Mouse (Mus musculus) megakaryocyte, embryonic 14.5 days (primary cell): ENCODE data around the gene Egfl7. TPM values are rescaled to one million over a fixed set of nuclear protein-coding genes. Genes with fewer than 3 reads are reported as not detected.
A peak's percentile ranks its signal among the peaks of the same experiment; 100 is the strongest.

Source experiments
- H3K27me3 ChIP-seq: replicated peaks from 2 replicates; pipeline ENCODE3; 2012; ENCODE audit warnings: inconsistent platforms
- H3K36me3 ChIP-seq: replicated peaks from 2 replicates; pipeline ENCODE3; 2012; ENCODE audit warnings: low read length, inconsistent platforms, mixed read lengths
- H3K4me1 ChIP-seq: 2 replicates; pipeline ENCODE4 v1.6.1; 2012; ENCODE audit warnings: inconsistent platforms
- H3K4me3 ChIP-seq: replicated peaks from 2 replicates; pipeline ENCODE3; 2012; ENCODE audit warnings: moderate library complexity, mild to moderate bottlenecking, inconsistent platforms
- H3K9me3 ChIP-seq: 2 replicates; pipeline ENCODE4 v1.6.1; 2012; ENCODE audit warnings: inconsistent platforms
- FLI1 ChIP-seq: IDR thresholded peaks from 2 replicates; pipeline ENCODE4 v1.6.1; 2012; ENCODE audit warnings: low read length, inconsistent platforms, mixed read lengths
- GATA1 ChIP-seq: IDR thresholded peaks from 3 replicates; pipeline ENCODE4 v1.6.1; 2012; ENCODE audit warnings: mixed read lengths, low read length, inconsistent platforms, borderline replicate concordance
- polyA plus RNA-seq: library from polyadenylated mRNA; stranded (reverse); fragments of >175 nt; gene quantifications from 2 replicates; pipeline ENCODE4 v1.2.3, GENCODE M21; 2012; ENCODE audit warnings: low replicate concordance; ENCODE audit not compliant: insufficient read depth

Gene Egfl7
- polyA plus RNA-seq, 1 experiment, result 90.5 TPM

DNA sequence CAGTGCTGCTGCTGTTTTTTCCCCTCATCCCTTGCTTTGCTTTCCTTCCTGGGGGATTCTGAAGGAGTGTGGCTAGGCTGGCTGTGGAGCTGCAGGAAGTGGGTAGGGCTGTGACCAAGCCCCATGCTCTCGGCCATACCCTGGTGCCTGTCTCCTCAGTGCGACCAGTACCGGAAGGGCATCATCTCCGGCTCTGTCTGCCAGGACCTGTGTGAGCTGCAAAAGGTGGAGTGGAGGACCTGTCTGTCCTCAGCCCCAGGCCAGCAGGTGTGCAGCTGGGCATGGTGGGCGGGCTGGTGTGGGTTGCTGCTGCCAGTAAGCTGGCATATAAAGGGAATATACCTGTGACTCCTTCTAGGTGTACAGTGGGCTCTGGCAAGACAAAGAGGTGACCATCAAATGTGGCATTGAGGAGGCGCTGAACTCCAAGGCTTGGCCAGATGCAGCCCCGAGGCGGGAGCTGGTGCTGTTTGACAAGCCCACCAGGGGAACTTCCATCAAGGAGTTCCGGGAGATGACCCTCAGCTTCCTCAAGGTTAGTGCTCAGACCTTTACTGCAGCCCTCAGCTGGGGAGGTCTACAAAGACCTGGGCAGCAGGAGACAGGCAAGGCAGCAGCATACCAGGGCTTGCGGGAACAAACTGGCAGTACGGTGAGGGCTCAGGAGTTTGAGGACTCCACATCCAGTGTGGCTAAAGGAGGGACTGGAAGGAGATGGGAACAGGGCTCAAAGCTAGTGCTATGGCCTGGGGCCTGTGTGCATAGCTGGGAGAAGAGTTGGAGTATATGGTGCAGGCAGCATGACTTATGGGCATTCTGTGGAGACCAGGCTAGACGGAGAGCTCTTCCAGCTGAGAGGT lies 55.0 kb downstream of the Egfl7 start:
- peaks cover 57% of the 10 kb centered on the region for H3K4me1 ChIP-seq
- H3K4me3 ChIP-seq, result peak overlapping the region; percentile 35
- H3K9me3 ChIP-seq, result no peaks in the 10 kb centered on the region
- H3K36me3 ChIP-seq, result peaks cover 67% of the 10 kb centered on the region
- H3K27me3 ChIP-seq, result peaks cover 12% of the 10 kb centered on the region
- TF ChIP-seq GATA1 (no peak), FLI1 (no peak)

GRCm38 (mm10) chr2:26635489-26636324 lies 55.9 kb downstream of the Egfl7 start:
- H3K36me3 ChIP-seq, result peaks cover 67% of the 10 kb centered on the region
- H3K4me3 ChIP-seq, result peak overlapping the region; percentile 12
- H3K9me3 ChIP-seq, result no peaks in the 10 kb centered on the region
- peaks cover 8% of the 10 kb centered on the region for H3K27me3 ChIP-seq
- TF ChIP-seq GATA1, result no peak
- TF ChIP-seq FLI1, result no peak
- peaks cover 62% of the 10 kb centered on the region for H3K4me1 ChIP-seq

DNA sequence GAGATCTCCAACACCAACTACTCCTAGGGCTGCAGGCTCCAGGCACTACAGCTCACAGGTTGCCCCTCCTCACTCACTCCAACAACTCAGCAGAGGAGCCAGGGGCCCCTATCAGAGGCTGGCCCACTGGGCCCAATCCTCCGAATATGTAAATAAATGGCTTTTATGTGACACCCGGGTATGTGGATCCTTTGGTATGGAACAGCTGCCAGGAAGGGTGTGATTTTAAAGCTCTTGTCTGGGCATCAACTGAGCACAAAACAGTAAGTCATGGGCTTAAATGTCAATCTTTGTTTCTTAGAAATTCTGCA lies 56.5 kb downstream of the Egfl7 start:
- peaks cover 4% of the 10 kb centered on the region for H3K27me3 ChIP-seq
- H3K36me3 ChIP-seq, result peaks cover 67% of the 10 kb centered on the region
- TF ChIP-seq FLI1, result no peak
- TF ChIP-seq GATA1, result no peak
- H3K4me1 ChIP-seq, result peaks cover 68% of the 10 kb centered on the region
- no peaks in the 10 kb centered on the region for H3K9me3 ChIP-seq
- H3K4me3 ChIP-seq, result no peak overlapping the region

DNA sequence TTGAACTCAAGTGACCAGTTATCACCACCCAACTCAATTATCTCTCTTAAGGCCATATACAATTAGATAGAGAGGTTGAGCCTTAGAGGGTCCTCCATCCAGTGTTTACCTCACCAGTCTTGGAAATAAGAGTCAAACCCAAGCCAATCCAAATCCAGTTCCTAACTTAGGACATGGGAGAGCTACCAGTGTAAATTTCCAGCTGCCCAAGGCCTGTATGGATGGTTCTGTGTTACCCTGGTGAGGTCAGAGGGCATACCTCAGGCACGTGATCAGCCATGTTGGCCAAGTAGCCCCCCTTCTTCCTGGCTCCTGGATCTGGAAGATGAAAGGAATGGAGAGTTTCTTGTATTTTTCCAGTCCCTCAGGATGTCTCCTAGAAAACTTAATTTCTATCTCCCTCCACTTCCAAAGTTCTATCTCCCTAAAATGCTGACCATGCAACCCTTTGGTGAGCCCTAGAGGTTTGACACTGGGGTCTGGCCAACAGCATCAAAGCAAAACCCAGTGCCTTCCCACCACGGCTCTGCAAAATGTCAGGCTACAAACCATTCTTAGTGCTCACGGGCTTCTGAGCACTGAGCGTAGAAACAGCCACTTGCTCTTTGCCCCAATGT lies 57.6 kb downstream of the Egfl7 start:
- H3K27me3 ChIP-seq, result peaks cover under 1% of the 10 kb centered on the region
- H3K4me1 ChIP-seq, result peaks cover 79% of the 10 kb centered on the region
- H3K9me3 ChIP-seq, result no peaks in the 10 kb centered on the region
- no peak for TF ChIP-seq GATA1
- no peak for TF ChIP-seq FLI1
- peak overlapping the region; percentile 64 for H3K4me3 ChIP-seq
- peaks cover 64% of the 10 kb centered on the region for H3K36me3 ChIP-seq

DNA sequence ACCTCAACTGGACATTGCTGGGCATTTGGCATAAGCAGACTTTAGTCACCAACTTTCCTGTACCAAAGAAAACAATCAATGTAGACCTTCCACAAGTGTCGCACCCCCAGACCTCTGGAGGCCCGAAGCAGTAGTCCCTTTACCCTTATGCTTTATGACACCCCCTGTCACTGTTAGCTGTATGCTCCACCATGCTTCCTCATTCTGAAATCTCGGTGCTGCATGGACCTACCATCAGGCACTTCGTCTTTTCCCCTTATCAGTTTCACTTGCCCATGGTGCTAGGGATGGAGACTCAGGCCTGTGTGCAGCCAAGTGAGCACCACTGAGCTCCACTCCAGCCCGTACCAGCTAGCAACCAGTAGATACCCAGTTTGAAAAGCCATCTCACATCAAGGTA lies 58.2 kb downstream of the Egfl7 start:
- Histone ChIP-seq H3K36me3 (peaks cover 58% of the 10 kb centered on the region), H3K4me3 (peak overlapping the region; percentile 92), H3K27me3 (no peaks in the 10 kb centered on the region), H3K4me1 (peaks cover 79% of the 10 kb centered on the region), H3K9me3 (no peaks in the 10 kb centered on the region)
- TF ChIP-seq GATA1 (no peak), FLI1 (no peak)

GRCm38 (mm10) chr2:26638572-26638971 lies 58.8 kb downstream of the Egfl7 start:
- peak overlapping the region; percentile 92 for H3K4me3 ChIP-seq
- peaks cover 54% of the 10 kb centered on the region for H3K36me3 ChIP-seq
- no peaks in the 10 kb centered on the region for H3K9me3 ChIP-seq
- no peak for TF ChIP-seq FLI1
- TF ChIP-seq GATA1, result no peak
- H3K27me3 ChIP-seq, result no peaks in the 10 kb centered on the region
- peaks cover 77% of the 10 kb centered on the region for H3K4me1 ChIP-seq

GRCm38 (mm10) chr2:26639083-26639482 lies 59.3 kb downstream of the Egfl7 start:
- H3K4me1 ChIP-seq, result peaks cover 77% of the 10 kb centered on the region
- H3K4me3 ChIP-seq, result peak overlapping the region; percentile 92
- peaks cover 49% of the 10 kb centered on the region for H3K36me3 ChIP-seq
- TF ChIP-seq FLI1 (no peak), GATA1 (no peak)
- H3K9me3 ChIP-seq, result no peaks in the 10 kb centered on the region
- no peaks in the 10 kb centered on the region for H3K27me3 ChIP-seq

DNA sequence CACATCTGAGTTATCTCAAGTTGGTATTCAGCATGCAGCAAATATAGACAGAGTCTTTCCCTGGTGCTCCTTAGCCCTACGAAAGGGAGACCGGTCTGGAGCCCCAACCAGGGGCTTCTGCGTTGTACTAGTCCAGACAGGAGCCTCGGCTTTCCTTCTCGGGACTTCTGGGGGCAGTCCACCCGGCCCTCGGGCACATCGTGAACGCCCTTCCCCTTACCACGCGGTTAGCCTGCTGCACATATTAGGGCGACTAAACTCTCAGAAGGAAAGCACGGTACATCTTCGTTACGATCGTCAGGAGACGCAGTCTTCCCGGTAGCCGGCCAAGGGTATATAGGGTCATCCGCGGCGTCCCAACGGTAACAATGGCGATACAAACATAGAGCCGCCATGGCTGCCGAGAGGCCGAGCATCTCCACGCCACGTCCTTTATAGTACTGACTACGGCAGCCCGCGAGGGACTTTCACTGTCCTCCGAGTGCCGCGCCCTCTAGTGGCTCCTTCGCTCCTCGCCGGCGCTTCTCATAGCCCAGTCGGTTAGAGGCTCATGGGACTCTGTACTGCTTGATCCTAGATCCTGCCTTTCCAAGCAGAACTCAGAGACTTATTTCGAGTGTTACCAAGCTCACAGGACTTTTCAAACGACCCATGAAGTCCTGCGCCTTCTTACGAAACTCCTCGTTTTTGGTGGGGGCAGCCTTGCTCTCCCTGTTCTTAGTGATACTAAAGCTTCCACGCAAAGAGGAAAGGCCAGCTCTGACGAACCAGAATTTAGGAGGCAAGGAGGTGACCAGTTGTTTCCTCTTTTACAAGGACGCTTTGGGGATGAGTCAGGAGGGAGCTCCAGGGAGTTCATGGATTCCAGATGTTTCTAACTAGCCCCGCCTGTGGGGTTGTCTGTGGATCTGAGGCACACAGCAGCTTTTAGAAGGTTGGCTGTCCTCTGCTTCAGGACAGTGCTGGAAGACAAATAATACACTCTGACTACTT lies 60.3 kb downstream of the Egfl7 start:
- H3K27me3 ChIP-seq, result no peaks in the 10 kb centered on the region
- H3K36me3 ChIP-seq, result peaks cover 38% of the 10 kb centered on the region
- H3K4me3 ChIP-seq, result peak overlapping the region; percentile 98
- no peaks in the 10 kb centered on the region for H3K9me3 ChIP-seq
- peaks cover 75% of the 10 kb centered on the region for H3K4me1 ChIP-seq
- TF ChIP-seq FLI1 (no peak), GATA1 (no peak)
